Mouse (Mus musculus): Measurements from ENCODE around the gene Olfr1362.
A peak's percentile ranks its signal among the peaks of the same experiment; 100 is the strongest.

The Olfr1362 gene

GRCm38 (mm10) chr13:21613922-21614321 is at the start of gene Olfr1362:
TSS of gene Olfr1362 (minus strand) at chr13:21614022.
- no peak for DNase-seq (ENCODE audit: low read depth, low spot score)

DNA sequence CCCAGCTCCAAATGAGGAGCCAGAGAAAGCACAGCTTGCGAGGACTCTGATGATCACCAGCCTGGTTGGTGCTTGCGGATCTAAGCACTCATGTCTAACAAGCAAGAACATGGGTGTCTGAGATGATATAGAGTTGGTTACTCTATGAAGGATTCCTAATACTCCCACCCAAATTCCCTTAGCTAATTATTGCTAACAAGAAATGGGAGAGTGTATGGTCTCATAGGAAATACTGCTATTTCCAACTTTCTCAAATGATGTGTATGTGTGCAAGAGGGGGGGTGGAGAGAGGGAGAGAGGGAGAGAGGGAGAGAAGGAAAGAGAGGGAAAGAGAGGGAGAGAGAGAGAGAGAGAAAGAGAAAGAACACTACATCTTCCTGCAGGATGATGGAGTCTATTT is 49.5 kb upstream of the Olfr1362 start, which contains the start of gene Olfr1361:
Gene Olfr1361 (minus strand): TSS at position 101 of the 400 bp plus-strand sequence.
- no peak for DNase-seq (ENCODE audit: low read depth, low spot score)

GRCm38 (mm10) chr13:21642418-21642817 is 28.6 kb upstream of the Olfr1362 start, which contains the start of gene Olfr11:
TSS of gene Olfr11 (minus strand) at chr13:21642518.
- DNase-seq (ENCODE audit: low read depth, low spot score), result peak; percentile 12

- no peak for DNase-seq (ENCODE audit: low read depth, low spot score)
Observed at GRCm38 (mm10) chr13:21591618-21592017, 22.2 kb downstream of the Olfr1362 start.

DNA sequence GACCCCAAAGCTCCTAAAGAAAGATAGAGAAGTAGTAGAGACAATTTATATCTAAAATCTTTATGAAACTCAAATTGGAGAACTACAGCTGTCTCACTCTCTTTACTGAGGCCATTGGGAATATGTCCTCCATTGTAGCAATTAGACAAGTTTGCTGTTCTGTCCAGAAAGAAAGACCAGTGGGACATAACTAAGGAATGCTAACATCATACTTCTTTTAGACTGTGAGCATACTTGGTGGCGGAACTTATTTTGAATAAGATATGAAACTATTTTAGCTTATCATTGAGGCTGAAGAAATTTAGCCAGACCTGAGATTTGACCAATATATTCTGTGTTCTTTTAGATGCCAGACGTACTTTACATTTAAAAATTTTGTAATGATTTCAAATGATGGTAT is 32.2 kb downstream of the Olfr1362 start, which contains the start of gene Olfr1364:
Gene Olfr1364 (minus strand): TSS at position 101 of the 400 bp plus-strand sequence.
- DNase-seq (ENCODE audit: low read depth, low spot score), result no peak
